In the genomic region with DNA sequence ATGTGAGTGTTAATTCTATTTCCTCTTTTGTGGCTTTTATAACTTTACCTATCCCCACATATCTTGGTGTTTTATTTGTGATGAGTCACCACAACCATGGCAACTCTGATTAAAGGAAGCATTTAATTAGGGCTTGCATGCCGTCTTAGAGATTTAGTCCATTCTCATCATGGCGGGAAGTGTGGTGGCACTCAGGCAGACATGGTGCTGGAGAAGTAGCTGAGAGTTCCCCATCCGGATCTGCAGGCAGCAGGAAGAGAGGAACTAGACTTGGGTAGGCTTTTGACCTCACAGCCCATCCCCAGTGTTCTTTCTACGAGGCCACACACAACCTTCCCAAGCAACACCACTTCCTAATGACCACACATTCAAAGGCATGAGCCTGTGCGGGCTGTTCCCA, we compare ENCODE assay signal across 19 mouse cellular contexts. TPM values are rescaled to one million over a fixed set of nuclear protein-coding genes. Genes with fewer than 3 reads are reported as not detected.
"Had no signal": no experiment of that assay in that cellular context is flagged by ENCODE, and none has a peak within 500 bp of the region (broad histone marks: within the 10 kb centered on the region; RNA-seq: fewer than 3 reads in every experiment).

No protein-coding gene starts in this region.

- H3K9me3 ChIP-seq: lung, embryonic 15.5 days; midbrain, embryonic 10.5 days; midbrain, embryonic 12.5 days; midbrain, embryonic 15.5 days; neural tube, embryonic 12.5 days; stomach, embryonic 15.5 days had no signal

- H3K27ac ChIP-seq: lung, embryonic 15.5 days; macrophage; midbrain, embryonic 10.5 days; midbrain, embryonic 12.5 days; midbrain, embryonic 15.5 days; neural tube, embryonic 12.5 days; stomach, embryonic 15.5 days; stomach, postnatal 0 days had no signal

- H3K4me2 ChIP-seq: lung, embryonic 15.5 days; midbrain, embryonic 12.5 days; midbrain, embryonic 15.5 days; neural tube, embryonic 12.5 days; stomach, embryonic 15.5 days had no signal

- H3K9ac ChIP-seq: lung, embryonic 15.5 days; midbrain, embryonic 12.5 days; midbrain, embryonic 15.5 days; neural tube, embryonic 12.5 days; stomach, embryonic 15.5 days had no signal

- H3K4me1 ChIP-seq: midbrain, embryonic 10.5 days; midbrain, embryonic 12.5 days; midbrain, embryonic 15.5 days; neural tube, embryonic 12.5 days; stomach, embryonic 15.5 days had no signal

- H3K27me3 ChIP-seq: lung, embryonic 15.5 days; midbrain, embryonic 12.5 days; midbrain, embryonic 15.5 days; neural tube, embryonic 12.5 days; stomach, embryonic 15.5 days had no signal

- H3K36me3 ChIP-seq: lung, embryonic 15.5 days; midbrain, embryonic 10.5 days; midbrain, embryonic 12.5 days; midbrain, embryonic 15.5 days; neural tube, embryonic 12.5 days; stomach, embryonic 15.5 days had no signal

- DNase-seq: lung, adult 2 months; lung, postnatal 14 days; lung, postnatal 36 days; right cerebral cortex, postnatal 14 days; thymus, adult 2 months; thymus, postnatal 25 days; thymus, postnatal 4 days had no signal

- H3K4me3 ChIP-seq: lung, embryonic 15.5 days; midbrain, embryonic 10.5 days; midbrain, embryonic 12.5 days; midbrain, embryonic 15.5 days; neural tube, embryonic 12.5 days; stomach, embryonic 15.5 days had no signal

- ATAC-seq: lung, postnatal 0 days; midbrain, embryonic 15.5 days had no signal

RNA-seq across cellular contexts. Expression of a gene that starts 16.2 kb away (rescaled TPM):
- total RNA-seq: megakaryocyte, adult 5-6 weeks; megakaryocyte-erythroid progenitor cell, adult 5-6 weeks; monocyte, adult 5-6 weeks had no signal
- polyA plus RNA-seq: macrophage had no signal
